In genomic region chr19:53901931-53902738, GRCm38 (mm10) we compare ENCODE assay signal across 8 mouse cellular contexts. TPM values are rescaled to one million over a fixed set of nuclear protein-coding genes. Genes with fewer than 3 reads are reported as not detected.
DNase-seq lines count a peak whose midpoint lies in the region; ATAC-seq and TF ChIP-seq lines count a peak whose summit lies in the region.

No protein-coding gene starts in this region.

- H3K27me3 ChIP-seq in heart, embryonic 13.5 days (replicated peaks): no peaks in the 10 kb centered on the region
- no peaks in the 10 kb centered on the region for H3K27me3 ChIP-seq in MEL (ENCODE audit: control insufficient read depth in 1 of 2, insufficient read depth in 2 of 2, low read length in 2 of 2)
- no peaks in the 10 kb centered on the region for H3K27me3 ChIP-seq in forebrain, embryonic 13.5 days
- H3K27me3 ChIP-seq in liver, embryonic 11.5 days (replicated peaks; ENCODE audit: control insufficient read depth, insufficient read depth, low read length): no peaks in the 10 kb centered on the region
- no peaks in the 10 kb centered on the region for H3K27me3 ChIP-seq in splenic B cell, adult 2 months (ENCODE audit: control insufficient read depth, insufficient read depth, low read length, poor library complexity, severe bottlenecking)

- no peak for TF ChIP-seq CTCF in MEL (IDR thresholded peaks at IDR 0.05 in 2 of 3, conservative IDR thresholded peaks at IDR 0.05 in 1 of 3; ENCODE audit: control insufficient read depth in 1 of 3, insufficient read depth in 1 of 3, low read depth in 2 of 3, low read length in 3 of 3, poor library complexity in 1 of 3, severe bottlenecking in 1 of 3)

- H3K4me1 ChIP-seq in heart, embryonic 13.5 days: peaks cover 45% of the 10 kb centered on the region
- H3K4me1 ChIP-seq in MEL (ENCODE audit: control insufficient read depth in 1 of 2, insufficient read depth in 2 of 2, low read length in 2 of 2): peaks cover 13 to 17% of the 10 kb centered on the region in 2 experiments
- peaks cover 21% of the 10 kb centered on the region for H3K4me1 ChIP-seq in forebrain, embryonic 13.5 days
- peaks cover 16% of the 10 kb centered on the region for H3K4me1 ChIP-seq in liver, embryonic 11.5 days (replicated peaks; ENCODE audit: control insufficient read depth, insufficient read depth, low read length)

- peak overlapping the region; percentile 91 for H3K27ac ChIP-seq in heart, embryonic 13.5 days (replicated peaks)
- peak overlapping the region; percentile 88 for H3K27ac ChIP-seq in MEL (ENCODE audit: control insufficient read depth, low read depth, low read length)
- peak overlapping the region; percentile 72 for H3K27ac ChIP-seq in forebrain, embryonic 13.5 days
- peak overlapping the region; percentile 89 for H3K27ac ChIP-seq in liver, embryonic 11.5 days (ENCODE audit: low read depth, low read length)

- H3K9me3 ChIP-seq in heart, embryonic 13.5 days: no peaks in the 10 kb centered on the region
- H3K9me3 ChIP-seq in MEL (replicated peaks; ENCODE audit: insufficient read depth, low read length): no peaks in the 10 kb centered on the region
- H3K9me3 ChIP-seq in forebrain, embryonic 13.5 days (replicated peaks): no peaks in the 10 kb centered on the region
- no peaks in the 10 kb centered on the region for H3K9me3 ChIP-seq in liver, embryonic 11.5 days (ENCODE audit: control insufficient read depth, low read length)

- no peak for DNase-seq in heart, adult 8-10 months (ENCODE audit: low spot score)
- DNase-seq in MEL (ENCODE audit: low read depth, low spot score): peak; percentile 79
- peak; percentile 41 for DNase-seq in liver, embryonic 11.5 days (ENCODE audit: low spot score)
- DNase-seq in splenic B cell, adult 2 months (ENCODE audit: low read depth, low spot score): peak; percentile 51
- no peak for DNase-seq in urinary bladder, postnatal 4 days (ENCODE audit: low spot score in 2 of 2)
- DNase-seq in layer of hippocampus, adult 8-10 months (ENCODE audit: low spot score in 2 of 2): no peak

- peak overlapping the region; percentile 76 for H3K4me2 ChIP-seq in heart, embryonic 13.5 days
- peak overlapping the region; percentile 73 for H3K4me2 ChIP-seq in forebrain, embryonic 13.5 days
- H3K4me2 ChIP-seq in liver, embryonic 11.5 days: peak overlapping the region; percentile 95

- peak; percentile 65 to 68 for TF ChIP-seq EP300 in MEL (IDR thresholded peaks at IDR 0.05; ENCODE audit: low read depth in 1 of 2, low read length in 2 of 2)

- peaks cover 12% of the 10 kb centered on the region for H3K79me2 ChIP-seq in MEL (ENCODE audit: control insufficient read depth, insufficient read depth, low read length, poor library complexity)

- 28% methylated on average over 15 of the region's 15 CpGs for WGBS in heart, embryonic 13.5 days
- WGBS in forebrain, embryonic 13.5 days: 66% methylated on average over 15 of the region's 15 CpGs
- WGBS in liver, embryonic 11.5 days: 33% methylated on average over 15 of the region's 15 CpGs

- H3K4me3 ChIP-seq in heart, embryonic 13.5 days: peak overlapping the region; percentile 99
- peak overlapping the region; percentile 68 to 73 for H3K4me3 ChIP-seq in MEL (ENCODE audit: control insufficient read depth in 1 of 2, insufficient read depth in 1 of 2, low read depth in 2 of 2, low read length in 2 of 2)
- peak overlapping the region; percentile 98 for H3K4me3 ChIP-seq in forebrain, embryonic 13.5 days
- peak overlapping the region; percentile 98 for H3K4me3 ChIP-seq in liver, embryonic 11.5 days (ENCODE audit: low read depth, low read length)

- H3K9ac ChIP-seq in heart, embryonic 13.5 days: peak overlapping the region; percentile 96
- peak overlapping the region; percentile 82 for H3K9ac ChIP-seq in MEL (ENCODE audit: control insufficient read depth, low read depth, low read length, poor library complexity, severe bottlenecking)
- peak overlapping the region; percentile 74 for H3K9ac ChIP-seq in forebrain, embryonic 13.5 days
- H3K9ac ChIP-seq in liver, embryonic 11.5 days (ENCODE audit: low read depth, low read length): peak overlapping the region; percentile 83

- TF ChIP-seq RAD21 in MEL (IDR thresholded peaks at IDR 0.05; ENCODE audit: low read depth, low read length): no peak

- H3K36me3 ChIP-seq in heart, embryonic 13.5 days: no peaks in the 10 kb centered on the region
- peaks cover 0 to 14% of the 10 kb centered on the region in 2 experiments; a peak in 2 of 4 replicates for H3K36me3 ChIP-seq in MEL (ENCODE audit: control insufficient read depth in 1 of 2, insufficient read depth in 2 of 2, low read length in 2 of 2)
- no peaks in the 10 kb centered on the region for H3K36me3 ChIP-seq in forebrain, embryonic 13.5 days (ENCODE audit: poor library complexity, severe bottlenecking)
- H3K36me3 ChIP-seq in liver, embryonic 11.5 days (ENCODE audit: control insufficient read depth, insufficient read depth, low read length): no peaks in the 10 kb centered on the region
- no peaks in the 10 kb centered on the region for H3K36me3 ChIP-seq in splenic B cell, adult 2 months (ENCODE audit: control insufficient read depth, insufficient read depth, low read length, poor library complexity, severe bottlenecking)

- no peak for TF ChIP-seq POLR2A in MEL (IDR thresholded peaks at IDR 0.05; ENCODE audit: control insufficient read depth in 1 of 2, insufficient read depth in 1 of 2, low read depth in 1 of 2, low read length in 2 of 2, poor library complexity in 1 of 2)

- ATAC-seq in heart, embryonic 13.5 days (ENCODE audit: extremely low read depth, insufficient number of reproducible peaks, low FRiP score, low TSS enrichment): no peak
- ATAC-seq in forebrain, embryonic 13.5 days: no peak
- peak; percentile 40 for ATAC-seq in liver, embryonic 11.5 days (replicated peaks; ENCODE audit: low FRiP score)

TF ChIP-seq in MEL, 35 proteins besides CTCF, POLR2A, EP300 and RAD21 (continues in another document):
- TF ChIP-seq E2F4 (IDR thresholded peaks at IDR 0.05; ENCODE audit: borderline replicate concordance, low read depth, low read length) (no peak), MAFK (IDR thresholded peaks at IDR 0.05; ENCODE audit: borderline replicate concordance, low read depth, low read length) (no peak), GABPA (IDR thresholded peaks at IDR 0.05; ENCODE audit: low read depth, low read length) (no peak), CHD2 (IDR thresholded peaks at IDR 0.05; ENCODE audit: low read length) (no peak), ZNF384 (IDR thresholded peaks at IDR 0.05; ENCODE audit: low read depth, low read length) (no peak), HCFC1 (IDR thresholded peaks at IDR 0.05; ENCODE audit: low read depth, low read length) (no peak), RCOR1 (IDR thresholded peaks at IDR 0.05; ENCODE audit: low read depth, low read length) (peak; percentile 33), UBTF (IDR thresholded peaks at IDR 0.05; ENCODE audit: borderline replicate concordance, insufficient read depth, low read depth, low read length) (no peak), USF2 (IDR thresholded peaks at IDR 0.05; ENCODE audit: borderline replicate concordance in 1 of 2, insufficient read depth in 1 of 2, low read depth in 1 of 2, low read length in 2 of 2) (no peak), ETS1 (IDR thresholded peaks at IDR 0.05; ENCODE audit: low read depth, low read length) (peak; percentile 24), ZKSCAN1 (IDR thresholded peaks at IDR 0.05; ENCODE audit: low read depth, low read length) (no peak), ELF1 (IDR thresholded peaks at IDR 0.05; ENCODE audit: low read depth, low read length) (no peak), SIN3A (IDR thresholded peaks at IDR 0.05; ENCODE audit: low read length) (no peak; the same call in 1 of the 2 replicates), POLR2AphosphoS5 (IDR thresholded peaks at IDR 0.05; ENCODE audit: borderline replicate concordance, low read depth, low read length) (no peak), KAT2A (conservative IDR thresholded peaks at IDR 0.05; ENCODE audit: low read depth, low read length) (no peak), MYC (IDR thresholded peaks at IDR 0.05; ENCODE audit: low read depth, low read length) (no peak), MAX (IDR thresholded peaks at IDR 0.05; ENCODE audit: low read length) (peak; percentile 69), NELFE (IDR thresholded peaks at IDR 0.05; ENCODE audit: low read depth, low read length) (no peak), JUND (IDR thresholded peaks at IDR 0.05; ENCODE audit: low read depth, low read length) (no peak)

RNA-seq across cellular contexts. Expression of gene Pdcd4, which starts 10.1 kb away (rescaled TPM):
- polyA plus RNA-seq in heart, embryonic 13.5 days (2015; fragmentation: Nextera tagmentation; extraction: Ambion mirVana): 34.4 and 34.6 TPM in 2 replicates
- 10 to 100 TPM; 18.3 to 28.1 (median 23.4) TPM for total RNA-seq in heart, adult 8-10 months (2022)
- 19.7 and 30.0 TPM in 2 replicates for total RNA-seq in MEL (2012; rRNA removed)
- polyA plus RNA-seq in MEL (2012; ENCODE audit: insufficient read depth in 1 of 2, insufficient read length in 2 of 2, low read depth in 1 of 2, low replicate concordance in 2 of 2, missing spikeins in 1 of 2): 10 to 100 TPM in 1 of 2 experiments, not detected in 1; 37.6 TPM
- 110 and 115 TPM in 2 replicates for polyA plus RNA-seq in forebrain, embryonic 13.5 days (2015; fragmentation: Nextera tagmentation; extraction: Ambion mirVana)
- polyA plus RNA-seq in liver, embryonic 11.5 days (2014; fragmentation: Nextera tagmentation; extraction: Ambion mirVana): 48.2 and 50.1 TPM in 2 replicates
- 100 to 1,000 TPM; 101 to 108 (median 106) TPM for total RNA-seq in layer of hippocampus, adult 8-10 months (2022)

RNA-seq across cellular contexts. Expression of gene Shoc2, which starts 42.0 kb away (rescaled TPM):
- 30.9 and 34.1 TPM in 2 replicates for polyA plus RNA-seq in heart, embryonic 13.5 days (2015; fragmentation: Nextera tagmentation; extraction: Ambion mirVana)
- total RNA-seq in heart, adult 8-10 months (2022): 10 to 100 TPM; 23.1 to 27.9 (median 24.0) TPM
- 33.4 and 37.0 TPM in 2 replicates for total RNA-seq in MEL (2012; rRNA removed)
- 10 to 100 TPM in 1 of 2 experiments, not detected in 1; 55.6 TPM for polyA plus RNA-seq in MEL (2012; ENCODE audit: insufficient read depth in 1 of 2, insufficient read length in 2 of 2, low read depth in 1 of 2, low replicate concordance in 2 of 2, missing spikeins in 1 of 2)
- 55.7 and 59.6 TPM in 2 replicates for polyA plus RNA-seq in forebrain, embryonic 13.5 days (2015; fragmentation: Nextera tagmentation; extraction: Ambion mirVana)
- polyA plus RNA-seq in liver, embryonic 11.5 days (2014; fragmentation: Nextera tagmentation; extraction: Ambion mirVana): 48.6 and 53.8 TPM in 2 replicates
- 10 to 100 TPM; 46.4 to 55.0 (median 50.5) TPM for total RNA-seq in layer of hippocampus, adult 8-10 months (2022)

RNA-seq across cellular contexts. Expression of gene Bbip1, which starts 42.3 kb away (rescaled TPM):
- polyA plus RNA-seq in heart, embryonic 13.5 days (2015; fragmentation: Nextera tagmentation; extraction: Ambion mirVana): 47.6 and 54.1 TPM in 2 replicates
- 10 to 100 TPM; 36.5 to 41.6 (median 37.9) TPM for total RNA-seq in heart, adult 8-10 months (2022)
- 71.3 and 81.9 TPM in 2 replicates for total RNA-seq in MEL (2012; rRNA removed)
- polyA plus RNA-seq in MEL (2012; ENCODE audit: insufficient read depth in 1 of 2, insufficient read length in 2 of 2, low read depth in 1 of 2, low replicate concordance in 2 of 2, missing spikeins in 1 of 2): 10 to 100 TPM in 1 of 2 experiments, not detected in 1; 75.9 TPM
- 146 and 153 TPM in 2 replicates for polyA plus RNA-seq in forebrain, embryonic 13.5 days (2015; fragmentation: Nextera tagmentation; extraction: Ambion mirVana)
- polyA plus RNA-seq in liver, embryonic 11.5 days (2014; fragmentation: Nextera tagmentation; extraction: Ambion mirVana): 95.9 and 103 TPM in 2 replicates
- 10 to 100 TPM; 46.0 to 51.1 (median 49.1) TPM for total RNA-seq in layer of hippocampus, adult 8-10 months (2022)

Comparison
In these comparisons a context has a peak if more than half of its experiments do, and no peak if none do; other contexts are left out.
1. DNase-seq: peak in MEL (single experiment), liver, embryonic 11.5 days (single experiment) and splenic B cell, adult 2 months (single experiment); none in heart, adult 8-10 months (single experiment), urinary bladder, postnatal 4 days (0 of 2) and layer of hippocampus, adult 8-10 months (0 of 2).
2. Peak in every context shown above with its lines, with median percentiles within 50 percentile points of each other: H3K27ac ChIP-seq, H3K4me2 ChIP-seq, H3K4me3 ChIP-seq and H3K9ac ChIP-seq.